Mouse (Mus musculus): ENCODE measurements around the gene Fdxr.

DNA sequence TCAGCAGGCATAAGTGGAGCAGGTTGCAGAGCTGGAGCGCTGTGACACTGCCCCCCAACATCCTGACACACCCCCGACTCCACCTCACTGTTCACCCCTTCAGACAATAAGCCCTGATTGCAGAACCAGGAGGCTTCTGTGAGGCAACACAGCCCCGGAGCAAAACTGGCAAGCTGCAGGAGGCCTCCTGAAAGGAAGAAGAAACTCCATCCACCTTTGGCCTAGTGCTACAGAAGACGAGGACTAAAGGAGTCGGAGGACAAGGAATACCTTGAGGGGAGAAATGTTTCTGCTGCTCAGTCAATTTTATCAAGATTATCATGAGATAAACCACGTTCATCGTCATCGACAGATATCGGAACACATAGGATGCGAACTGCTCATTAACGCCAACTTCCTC lies 19.1 kb upstream of the Fdxr start:
- TF ChIP-seq POLR2A (IDR thresholded peaks at IDR 0.05; ENCODE audit: insufficient read length, low read depth) (no peak), POLR2AphosphoS2 (IDR thresholded peaks at IDR 0.05; ENCODE audit: insufficient read length, low read depth) (no peak), TCF12 (IDR thresholded peaks at IDR 0.05; ENCODE audit: insufficient read depth, poor library complexity, severe bottlenecking) (no peak), USF1 (IDR thresholded peaks at IDR 0.05; ENCODE audit: low read depth) (no peak)
